Mouse (Mus musculus) ovary, adult 18-20 months (tissue): Measurements from ENCODE around the gene Ccdc62.
A peak's percentile ranks its signal among the peaks of the same experiment; 100 is the strongest.

Experiments used
- DNase-seq: peaks from one replicate; pipeline ENCODE4 v3.0.0; 2022; ENCODE audit warnings: low spot score, mixed read lengths

Gene Ccdc62

GRCm38 (mm10) chr5:124004356-124005150, 74.1 kb downstream of the Ccdc62 start:
- DNase-seq: no peak

DNA sequence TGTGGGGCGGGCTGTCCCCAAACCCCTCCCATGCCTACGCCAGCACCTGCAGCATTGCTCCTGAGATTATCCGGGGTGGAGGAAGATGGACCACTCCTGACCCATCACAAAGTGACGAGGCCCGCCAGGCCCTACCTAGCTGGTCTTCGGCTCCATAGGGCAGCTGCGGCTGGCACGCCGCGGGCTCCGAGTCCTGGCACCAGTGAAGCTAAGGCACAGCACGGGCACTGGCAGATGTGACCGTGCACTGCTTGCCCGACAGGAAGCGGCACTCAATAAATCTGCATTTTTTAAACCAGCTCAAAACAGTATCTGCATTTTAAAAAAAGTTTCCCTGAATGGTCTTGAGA, 74.6 kb downstream of the Ccdc62 start:
- DNase-seq: no peak

DNA sequence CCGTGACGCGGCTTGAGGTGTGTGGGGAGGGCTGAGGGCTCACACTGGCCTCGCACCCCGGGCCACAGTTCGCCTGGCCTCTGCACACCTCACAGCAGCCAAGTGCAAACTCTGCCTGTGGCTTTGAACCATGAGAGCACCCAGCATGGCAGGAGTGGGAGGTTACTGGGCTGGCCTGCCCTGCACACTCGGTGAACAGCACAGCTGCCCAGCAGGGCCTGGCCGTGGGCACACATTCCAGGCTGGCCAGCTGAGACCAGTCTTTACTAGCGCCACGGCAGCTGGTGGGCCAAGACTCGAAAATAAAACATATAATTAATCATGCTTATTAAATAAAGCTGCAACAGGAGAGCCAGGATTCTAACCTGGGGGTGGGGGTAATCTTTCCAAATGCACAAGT, 75.1 kb downstream of the Ccdc62 start:
- no peak for DNase-seq

DNA sequence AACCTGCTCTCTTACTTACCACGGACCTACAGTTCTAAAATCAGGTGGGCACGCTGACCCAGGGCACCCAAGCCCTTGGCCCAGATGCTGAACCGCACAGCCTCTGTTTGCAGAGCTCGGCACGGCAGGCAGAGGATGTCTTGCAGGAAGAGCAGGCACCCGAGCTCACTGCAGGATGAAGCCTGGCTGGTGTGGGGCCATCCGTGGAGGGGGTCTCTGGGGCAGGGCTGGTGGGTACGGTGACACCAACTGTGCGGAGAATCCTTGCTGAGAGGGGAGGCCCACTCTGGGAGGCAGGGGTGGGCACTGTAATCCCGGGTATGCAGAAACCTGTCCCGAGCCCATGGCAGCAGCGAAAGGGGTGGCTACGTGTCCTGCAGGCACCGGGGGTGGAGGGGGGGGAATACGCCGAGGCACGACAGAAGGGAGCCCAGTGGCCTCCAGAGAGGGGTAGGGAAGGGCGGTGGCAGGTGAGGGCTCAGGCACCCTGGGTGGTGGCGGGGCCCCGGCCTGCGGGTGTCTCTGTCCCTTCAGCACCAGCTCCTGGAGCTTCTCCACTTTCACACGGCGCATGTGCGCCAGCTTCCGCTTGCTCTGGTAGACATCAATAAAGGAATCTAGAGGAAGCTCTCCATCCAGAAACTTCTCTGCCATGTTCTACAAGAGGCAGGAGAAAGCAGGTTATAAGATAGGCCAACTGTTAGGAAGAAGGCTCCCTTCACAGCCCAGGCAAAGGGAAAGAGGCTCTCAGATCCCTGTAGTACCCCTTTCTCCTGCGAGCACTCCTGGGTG, 75.8 kb downstream of the Ccdc62 start:
- no peak for DNase-seq

DNA sequence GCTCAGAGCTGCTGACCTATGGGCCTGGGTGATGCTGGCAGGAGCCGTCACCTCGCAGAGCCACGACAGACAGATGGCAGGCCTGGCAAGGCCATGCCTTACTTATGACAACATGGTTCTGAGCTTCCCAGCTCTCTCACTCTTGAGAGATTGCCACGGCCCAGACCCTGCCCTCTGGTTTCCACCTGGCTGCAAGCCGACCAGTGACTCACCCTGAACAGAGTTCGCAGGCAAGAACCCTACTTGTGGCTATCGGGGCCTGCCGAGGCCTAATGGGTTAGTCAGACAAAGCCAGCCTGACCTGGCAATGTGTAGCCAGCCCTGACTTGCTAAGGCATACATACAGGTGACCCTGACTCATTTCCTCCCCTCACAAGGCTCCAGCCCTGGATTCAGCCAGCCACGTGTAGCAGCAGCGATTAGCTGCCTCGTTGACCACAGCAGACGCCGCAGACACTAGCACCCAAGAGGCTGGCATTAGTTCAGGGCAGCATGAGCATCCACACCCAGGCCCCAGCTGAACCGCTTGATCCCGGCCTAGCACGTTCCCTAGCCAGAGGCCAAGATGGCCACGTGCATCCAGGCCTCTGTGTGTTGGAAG, 76.5 kb downstream of the Ccdc62 start:
- DNase-seq: peak; percentile 80

GRCm38 (mm10) chr5:124010077-124010476, 79.6 kb downstream of the Ccdc62 start:
- no peak for DNase-seq

DNA sequence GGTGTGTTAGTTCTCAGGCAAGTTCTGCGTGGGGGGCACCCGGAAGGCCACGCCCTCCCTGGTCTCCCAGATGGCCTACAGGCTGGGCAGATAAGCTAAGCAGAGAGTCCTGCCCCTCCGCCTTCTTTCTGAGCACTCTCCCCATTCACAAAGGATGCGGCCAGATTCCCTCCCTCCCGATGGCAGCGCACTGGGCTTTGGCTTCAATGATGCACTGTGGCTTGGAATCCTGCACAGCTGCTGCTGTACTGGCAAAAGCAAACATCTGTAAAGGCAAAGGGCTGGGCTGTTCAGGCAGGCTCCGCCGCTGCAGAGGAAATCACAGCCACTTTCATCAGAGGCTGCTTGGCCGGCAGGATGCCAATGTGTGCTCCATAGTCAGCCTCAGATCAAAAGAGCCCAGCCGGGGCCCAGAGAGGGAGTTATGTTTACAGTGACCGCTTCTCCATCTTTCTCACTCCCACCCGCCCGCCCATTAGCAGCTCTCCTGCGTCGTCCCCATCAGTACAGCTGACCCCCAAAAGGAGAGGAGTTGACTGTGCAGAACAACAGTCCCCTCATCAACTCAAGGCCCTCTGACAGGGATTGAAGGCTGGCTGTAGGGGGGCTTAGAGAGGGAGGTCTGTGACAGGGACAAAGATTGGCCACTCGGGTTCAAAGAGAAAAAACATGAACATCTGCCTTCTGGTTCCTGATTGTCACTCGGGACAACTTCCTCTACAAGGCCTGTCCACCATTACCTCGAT, 80.6 kb downstream of the Ccdc62 start:
- DNase-seq: peak; percentile 63

GRCm38 (mm10) chr5:124011927-124012326, 81.4 kb downstream of the Ccdc62 start:
- DNase-seq: no peak

GRCm38 (mm10) chr5:124012885-124013284, 82.4 kb downstream of the Ccdc62 start:
- no peak for DNase-seq

DNA sequence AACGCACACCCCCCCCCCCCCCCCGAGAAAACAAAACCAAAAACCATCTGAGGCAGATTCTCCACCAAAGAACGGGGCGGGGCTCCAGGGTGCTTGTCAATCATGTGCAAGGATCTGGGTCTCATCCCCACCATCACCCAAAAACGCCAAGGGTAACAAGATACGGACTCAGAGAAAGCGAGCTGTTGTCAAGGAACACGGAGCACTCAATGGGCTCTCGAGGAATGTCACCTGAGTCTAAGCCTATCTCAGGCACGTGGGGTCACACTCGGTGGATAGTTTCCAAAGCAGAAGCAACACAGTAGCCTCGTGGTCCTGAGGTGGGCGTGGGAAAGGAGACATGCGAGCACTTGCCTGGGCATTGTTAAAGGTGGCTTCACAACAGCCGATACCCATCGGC, 83.3 kb downstream of the Ccdc62 start:
- DNase-seq: no peak

DNA sequence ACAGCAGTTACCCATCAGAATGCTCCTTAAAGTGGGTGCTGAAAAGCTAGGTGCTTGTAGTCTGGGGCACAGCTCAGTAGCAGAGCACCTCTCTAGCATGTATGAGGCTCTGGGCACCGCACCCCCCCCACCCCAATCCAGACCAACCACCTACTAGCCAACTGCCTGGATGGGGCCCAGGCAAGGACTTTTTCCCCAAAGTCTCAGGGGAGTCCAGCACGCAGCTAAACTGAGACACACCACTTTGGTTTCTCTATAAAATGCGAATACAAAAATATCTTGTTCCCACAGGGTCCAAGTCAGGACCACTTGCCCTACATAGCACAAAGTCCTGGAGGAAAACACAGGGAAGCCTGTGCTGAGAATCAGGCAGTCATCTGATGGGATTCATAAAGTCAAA, 83.7 kb downstream of the Ccdc62 start:
- DNase-seq: no peak

DNA sequence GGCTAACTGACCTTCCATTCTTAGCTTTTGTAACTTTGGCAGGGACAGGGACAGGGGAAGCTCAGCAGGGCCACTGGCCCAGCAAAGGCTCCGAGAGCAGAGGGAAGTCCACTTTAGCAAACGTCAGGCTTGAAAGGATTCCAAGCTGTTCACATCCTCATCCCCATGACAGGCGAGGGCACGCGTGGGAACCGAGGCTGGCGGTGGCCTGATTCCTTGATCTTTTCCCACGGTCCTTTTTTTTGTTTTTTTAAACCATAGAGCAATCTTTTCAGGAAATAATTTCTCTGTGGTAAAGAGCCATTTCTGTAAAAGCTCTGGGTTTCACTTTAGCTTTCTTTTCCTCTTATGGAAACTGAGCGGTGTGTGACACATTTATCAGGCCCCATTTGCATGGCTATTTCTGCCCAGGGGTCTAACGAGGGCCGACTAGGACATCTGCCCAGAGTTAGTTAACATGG, 84.3 kb downstream of the Ccdc62 start:
- no peak for DNase-seq

GRCm38 (mm10) chr5:124015727-124016126, 85.2 kb downstream of the Ccdc62 start:
- DNase-seq: no peak

DNA sequence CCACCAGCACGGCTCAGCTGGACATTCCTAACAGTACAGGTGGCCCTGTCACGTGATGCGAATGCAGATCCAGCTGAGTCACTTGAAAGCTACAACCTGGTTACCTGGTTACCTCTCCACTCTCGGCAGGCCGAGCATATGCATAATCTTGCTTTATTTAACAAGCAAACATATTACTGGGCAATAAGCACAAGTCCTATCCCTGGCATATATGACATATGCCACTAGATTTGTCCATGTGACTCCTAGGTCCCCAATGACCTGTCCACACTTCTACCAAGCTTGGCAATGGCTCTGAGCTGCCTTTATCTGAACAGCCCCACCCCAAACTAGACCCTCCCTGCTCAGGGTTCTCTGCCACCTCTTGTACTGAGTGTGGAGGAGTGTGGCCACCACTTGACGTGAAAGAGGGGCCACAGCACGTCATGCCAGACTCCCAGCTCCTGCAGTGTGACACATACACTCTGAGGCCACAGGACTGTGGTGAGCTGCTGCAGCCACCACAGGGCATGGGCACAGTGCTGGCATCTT, 85.9 kb downstream of the Ccdc62 start:
- no peak for DNase-seq

GRCm38 (mm10) chr5:124017941-124018340, 87.5 kb downstream of the Ccdc62 start:
- no peak for DNase-seq

DNA sequence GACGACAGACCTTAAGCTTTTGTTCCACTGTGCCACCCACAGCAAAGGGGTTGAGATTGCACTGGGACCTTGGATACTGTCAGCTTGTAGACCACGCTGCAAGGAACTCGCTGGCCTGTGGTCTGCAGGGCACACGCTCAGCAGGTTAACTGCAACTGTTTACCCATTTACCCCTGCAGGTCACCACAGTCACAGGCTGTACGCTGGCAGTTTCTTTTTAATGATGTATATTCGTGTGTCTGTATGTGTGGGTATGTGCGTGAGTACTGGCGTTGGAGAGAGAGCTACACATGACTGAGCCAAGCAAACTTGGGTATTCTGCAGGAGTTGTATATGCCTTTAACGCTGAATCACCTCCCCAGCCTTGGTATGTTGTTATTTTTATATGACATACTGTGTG, 88.2 kb downstream of the Ccdc62 start:
- DNase-seq: no peak
